Mouse (Mus musculus) neutrophil, adult 59 days (primary cell): ENCODE measurements around the gene Olfr136. TPM values are rescaled to one million over a fixed set of nuclear protein-coding genes. Genes with fewer than 3 reads are reported as not detected.

ENCODE experiments used
- total RNA-seq, 2 experiments: library from RNA; stranded (reverse); gene quantifications; 1 replicate in 1 of 2; 2 replicates in 1 of 2; pipeline ENCODE4 v1.2.4; 2023

The Olfr136 gene
- total RNA-seq = not detected

GRCm38 (mm10) chr17:38329531-38329930 is at the start of gene Olfr136:
TSS of gene Olfr136 (plus strand) at chr17:38329831.

DNA sequence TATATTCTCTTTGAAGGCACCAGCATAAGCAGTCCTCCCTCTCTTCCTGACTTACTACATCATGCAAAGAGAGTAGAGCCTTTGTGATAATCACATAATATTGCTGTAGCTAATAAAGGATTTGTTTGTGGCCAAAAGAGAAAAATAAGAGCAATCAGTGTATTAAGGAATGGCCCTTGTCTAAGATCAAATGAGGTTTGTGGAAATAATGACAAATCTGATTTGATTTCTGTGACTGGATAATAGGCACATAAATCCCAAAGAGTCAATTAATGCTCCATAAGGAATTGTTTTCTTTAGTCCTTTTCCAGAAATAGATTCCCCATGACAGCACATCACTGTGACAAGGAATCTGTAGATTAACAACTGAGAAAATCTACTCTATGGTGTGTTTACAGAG is 22.2 kb upstream of the Olfr136 start, which contains the start of gene Olfr137:
TSS of gene Olfr137 (minus strand) at position 101 of the 400 bp plus-strand sequence.

Other genes starting within 250 kb of the Olfr136 start
- not detected for gene Olfr131, start 241.1 kb upstream of the Olfr136 start, total RNA-seq
- gene Olfr132, start 195.3 kb upstream of the Olfr136 start, total RNA-seq = not detected
- gene Olfr133, start 184.6 kb upstream of the Olfr136 start, total RNA-seq = not detected
- gene Olfr134, start 158.4 kb upstream of the Olfr136 start, total RNA-seq = not detected
- gene Olfr135, start 125.5 kb upstream of the Olfr136 start, total RNA-seq = not detected
- gene Olfr138, start 68.8 kb upstream of the Olfr136 start, total RNA-seq = not detected
- not detected for gene Olfr137, start 22.3 kb upstream of the Olfr136 start, total RNA-seq
- not detected for gene Esp36, start 90.4 kb downstream of the Olfr136 start, total RNA-seq
- not detected for gene Esp34, start 224.4 kb downstream of the Olfr136 start, total RNA-seq